Mouse (Mus musculus): ENCODE results near the gene Nek6.
A peak's percentile ranks its signal among the peaks of the same experiment; 100 is the strongest.

Gene Nek6

DNA sequence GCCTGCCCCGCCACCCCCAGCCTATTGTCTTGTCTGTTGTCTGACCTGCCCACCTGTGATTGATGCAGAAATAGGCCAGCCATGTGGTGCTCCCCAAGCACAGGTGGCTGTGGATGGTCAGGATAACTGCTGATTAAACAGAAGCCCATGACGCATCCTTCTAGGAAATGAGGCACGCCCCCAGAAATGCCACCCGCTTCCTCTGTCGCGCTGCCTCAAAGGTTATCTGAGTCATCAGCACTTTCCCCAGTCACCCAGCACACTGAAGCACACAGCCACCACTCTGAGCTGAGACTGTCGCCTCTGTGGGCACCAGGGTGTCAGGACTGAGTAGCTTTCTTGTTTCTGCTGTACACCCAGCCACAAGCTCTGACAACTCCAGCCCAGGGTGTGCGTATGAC, 24.9 kb downstream of the Nek6 start:
- peak; percentile 28 to 41 for DNase-seq (ENCODE audit: low spot score in 2 of 2)

DNA sequence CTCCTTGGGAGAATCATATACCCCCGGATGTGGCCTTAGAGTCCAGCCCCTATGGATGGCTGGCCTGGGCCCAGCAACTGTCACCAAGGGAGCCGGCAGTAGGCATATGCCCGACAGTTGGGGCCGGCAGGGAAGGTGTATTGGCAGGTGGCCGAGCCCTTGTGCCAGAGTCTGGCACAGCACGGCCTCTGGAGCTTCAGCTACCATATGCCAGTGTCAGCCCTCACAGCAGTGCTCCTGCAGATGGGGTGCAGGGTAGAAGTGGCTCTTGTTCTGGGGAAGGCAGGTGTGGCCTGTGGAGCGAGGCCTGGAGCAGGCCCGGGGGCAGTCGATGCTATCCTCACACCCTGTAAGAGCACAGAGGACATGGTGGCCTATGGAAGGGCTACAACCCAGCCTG, 28.2 kb downstream of the Nek6 start:
- no peak for DNase-seq (ENCODE audit: low spot score in 2 of 2)

DNA sequence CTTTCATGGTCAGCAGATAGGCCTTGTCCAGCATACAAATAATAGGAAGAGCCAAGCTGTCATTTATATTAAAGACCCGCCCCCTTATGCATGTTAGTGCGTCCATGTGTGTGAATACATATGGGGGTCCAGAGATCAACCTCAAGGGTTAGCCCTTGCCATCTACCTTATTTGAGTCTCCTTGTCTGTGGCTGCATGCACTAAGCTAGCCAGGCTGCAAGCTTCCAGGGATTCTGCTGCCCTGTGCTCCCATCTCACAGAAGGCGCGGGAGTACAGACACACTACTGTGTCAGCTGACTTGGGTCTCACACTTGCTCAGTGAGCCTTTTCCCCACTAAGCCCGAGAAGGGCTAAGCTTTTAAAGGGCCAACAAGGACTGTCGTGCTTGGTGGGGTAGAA, 29.2 kb downstream of the Nek6 start:
- no peak for DNase-seq (ENCODE audit: low spot score in 2 of 2)

DNA sequence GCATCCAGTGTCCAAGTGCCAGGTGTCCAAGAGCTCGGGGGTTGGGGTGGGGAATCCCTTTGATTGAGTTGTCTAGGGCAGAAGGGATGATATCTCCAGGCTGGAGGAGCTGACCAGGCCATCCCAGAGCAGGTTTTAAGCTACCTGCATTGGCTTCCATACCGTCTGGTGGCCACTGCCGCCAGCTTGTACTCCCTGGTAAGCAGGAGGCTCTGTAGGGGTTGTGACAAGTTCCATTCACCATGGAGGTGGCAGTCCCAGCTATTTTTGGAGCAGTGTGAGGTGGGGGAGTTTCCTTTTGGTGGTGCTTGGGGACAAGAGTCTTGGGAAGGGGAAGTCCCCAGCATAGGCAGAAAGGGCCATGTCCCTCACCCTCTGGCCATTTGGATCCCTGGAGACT, 29.7 kb downstream of the Nek6 start:
- no peak for DNase-seq (ENCODE audit: low spot score in 2 of 2)

DNA sequence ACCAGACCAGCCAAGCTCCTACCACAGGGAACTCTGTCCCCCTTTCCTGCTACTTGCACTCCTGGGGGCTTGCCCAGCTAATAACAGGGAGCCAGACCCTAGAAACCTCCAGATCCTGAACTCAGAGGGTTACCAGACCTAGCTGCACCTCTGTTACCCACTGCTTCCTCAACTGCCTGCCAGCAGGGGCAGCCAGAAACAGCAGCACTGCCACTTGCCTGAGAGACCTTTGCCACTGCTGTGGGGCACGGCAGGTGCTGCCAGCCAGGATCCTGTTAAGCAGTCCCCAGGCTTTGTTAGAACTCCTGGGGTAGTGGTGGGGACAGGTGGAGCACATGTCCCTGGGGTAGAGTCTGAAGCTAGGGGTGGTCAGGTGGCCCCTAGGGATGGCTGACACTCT, 30.1 kb downstream of the Nek6 start:
- no peak for DNase-seq (ENCODE audit: low spot score in 2 of 2)

DNA sequence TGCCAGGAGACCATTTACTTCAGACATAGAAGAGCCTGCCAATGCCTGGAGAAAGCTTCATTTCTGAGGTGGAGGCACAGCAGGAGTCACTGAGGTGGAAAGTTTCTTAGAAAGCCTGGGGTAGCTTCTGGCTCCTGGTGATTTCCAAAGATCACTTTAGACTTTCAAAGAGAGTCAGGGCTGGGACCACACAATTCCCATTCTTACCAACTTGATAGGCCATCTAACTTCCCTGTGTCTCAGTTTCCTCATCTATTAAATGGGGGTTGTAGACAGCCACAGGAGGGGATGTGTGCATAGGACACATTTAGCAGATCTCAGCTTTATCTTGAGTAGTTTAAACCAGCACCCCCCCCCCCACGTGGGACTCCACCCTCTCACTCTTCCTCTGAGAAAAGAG, 30.9 kb downstream of the Nek6 start:
- DNase-seq (ENCODE audit: low spot score in 2 of 2), result no peak

DNA sequence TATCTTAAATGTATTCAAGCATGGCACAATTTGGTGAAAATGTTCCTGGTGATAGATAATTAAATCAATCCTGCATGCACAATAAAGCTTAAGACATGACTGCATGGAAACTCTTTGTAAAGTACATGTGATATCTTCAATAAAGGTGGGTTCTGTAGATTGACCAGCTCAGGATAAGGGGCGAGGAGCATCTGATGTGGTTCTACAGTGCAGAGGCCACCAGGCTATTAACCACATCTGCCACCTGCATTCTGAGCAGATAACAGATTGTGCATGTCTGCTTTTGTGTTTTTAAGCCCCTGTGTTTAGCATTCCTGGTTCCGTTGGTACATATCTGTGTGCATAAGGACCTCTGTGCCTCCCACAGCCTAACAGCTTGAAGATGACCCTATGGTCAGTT, 31.7 kb downstream of the Nek6 start:
- DNase-seq (ENCODE audit: low spot score in 2 of 2), result no peak

DNA sequence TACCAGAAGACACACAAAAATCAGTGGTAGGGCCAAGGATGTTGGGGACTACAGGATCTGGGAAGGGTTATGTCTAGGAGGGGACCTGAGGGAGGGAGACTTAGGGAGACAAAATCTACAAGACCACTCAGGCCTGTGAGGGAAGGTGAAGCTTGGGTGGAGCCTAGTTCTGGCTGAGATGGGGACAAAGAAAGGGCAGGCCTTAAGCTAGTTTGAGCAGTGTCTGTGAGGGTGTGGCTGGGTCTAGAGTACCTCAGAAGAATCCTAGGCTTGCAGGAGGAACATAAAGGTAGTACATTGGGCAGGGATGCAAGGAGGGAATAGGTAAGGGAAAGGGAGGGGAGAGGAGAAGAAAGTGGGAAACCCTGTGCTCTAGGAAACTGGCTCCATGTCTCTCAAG, 32.9 kb downstream of the Nek6 start:
- no peak for DNase-seq (ENCODE audit: low spot score in 2 of 2)

DNA sequence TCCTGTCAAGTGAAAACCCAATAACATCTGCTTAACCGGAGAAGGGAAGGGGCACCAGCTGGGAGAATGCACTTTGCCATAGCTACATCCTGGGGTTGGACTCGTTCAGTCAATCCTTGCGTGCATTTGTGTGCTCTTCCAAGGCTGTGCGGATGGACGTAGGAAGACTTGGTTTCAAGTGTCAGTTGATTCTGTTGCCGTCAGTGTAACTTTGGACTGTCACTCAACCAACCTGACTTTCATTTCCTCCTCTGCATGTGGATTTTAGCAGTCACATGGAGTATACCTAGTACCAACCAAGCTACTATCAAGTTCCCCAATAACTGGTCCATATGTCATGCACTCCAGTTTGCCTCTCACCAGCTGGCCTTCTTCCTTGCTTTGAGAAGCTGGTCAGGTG, 33.5 kb downstream of the Nek6 start:
- DNase-seq (ENCODE audit: low spot score in 2 of 2), result no peak

DNA sequence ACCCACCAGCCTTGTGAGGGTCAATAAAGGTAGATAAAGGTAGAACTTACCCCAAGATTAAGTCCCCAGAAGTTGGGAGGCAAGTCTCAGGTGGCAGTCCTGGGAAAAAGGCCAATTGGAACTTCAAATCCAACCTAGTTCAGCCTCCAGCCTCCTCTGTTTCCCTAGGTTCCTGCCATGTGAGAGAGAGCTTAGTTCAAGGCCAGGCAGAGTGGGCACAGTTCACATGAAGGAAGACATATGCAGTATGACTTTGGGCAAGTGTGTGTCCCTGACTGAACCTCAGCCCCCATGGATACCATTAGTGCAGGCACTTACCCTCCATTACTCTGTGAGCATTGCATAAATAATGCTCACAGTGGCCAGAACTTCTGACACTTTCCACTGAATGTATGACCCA, 34.3 kb downstream of the Nek6 start:
- DNase-seq (ENCODE audit: low spot score in 2 of 2), result no peak

DNA sequence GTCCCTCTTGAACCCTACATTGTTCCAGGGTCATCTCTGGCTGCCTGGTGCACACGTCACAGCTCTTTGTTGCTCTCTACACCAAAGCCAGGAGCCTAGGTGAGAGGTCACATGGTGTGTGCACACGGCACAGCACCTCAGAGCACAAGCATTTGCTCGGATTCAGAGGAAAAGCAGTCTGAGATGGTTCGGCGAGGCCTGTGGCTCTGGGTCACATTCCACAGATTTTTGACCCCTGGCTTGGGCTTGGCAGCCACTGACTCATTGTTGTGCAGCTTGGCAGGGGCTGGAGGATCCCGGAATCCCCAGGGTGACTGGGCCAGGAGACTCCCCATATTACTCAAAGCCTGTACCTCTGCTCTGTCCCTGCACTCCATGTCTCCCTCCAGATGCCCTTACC, 34.8 kb downstream of the Nek6 start:
- no peak for DNase-seq (ENCODE audit: low spot score in 2 of 2)

DNA sequence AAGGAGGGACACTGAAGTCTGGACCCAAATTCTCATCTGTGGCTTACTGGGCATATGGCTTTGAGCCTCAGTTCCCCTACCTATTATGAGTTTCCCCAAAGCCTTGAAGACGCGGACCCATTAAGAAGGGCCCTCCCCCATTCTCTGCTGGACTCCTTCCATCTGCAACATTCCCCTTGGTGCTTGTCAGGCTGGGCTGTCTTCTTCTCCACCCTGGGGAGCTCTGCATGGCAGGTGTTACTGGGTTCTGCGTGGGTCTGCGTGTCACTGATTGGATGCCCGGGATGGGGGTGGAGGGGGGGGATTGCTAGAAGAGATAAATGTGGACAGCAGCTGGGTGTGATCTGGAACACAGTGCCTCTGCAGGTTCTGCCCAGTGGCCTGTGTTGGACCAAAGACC, 35.3 kb downstream of the Nek6 start:
- DNase-seq (ENCODE audit: low spot score in 2 of 2), result no peak

DNA sequence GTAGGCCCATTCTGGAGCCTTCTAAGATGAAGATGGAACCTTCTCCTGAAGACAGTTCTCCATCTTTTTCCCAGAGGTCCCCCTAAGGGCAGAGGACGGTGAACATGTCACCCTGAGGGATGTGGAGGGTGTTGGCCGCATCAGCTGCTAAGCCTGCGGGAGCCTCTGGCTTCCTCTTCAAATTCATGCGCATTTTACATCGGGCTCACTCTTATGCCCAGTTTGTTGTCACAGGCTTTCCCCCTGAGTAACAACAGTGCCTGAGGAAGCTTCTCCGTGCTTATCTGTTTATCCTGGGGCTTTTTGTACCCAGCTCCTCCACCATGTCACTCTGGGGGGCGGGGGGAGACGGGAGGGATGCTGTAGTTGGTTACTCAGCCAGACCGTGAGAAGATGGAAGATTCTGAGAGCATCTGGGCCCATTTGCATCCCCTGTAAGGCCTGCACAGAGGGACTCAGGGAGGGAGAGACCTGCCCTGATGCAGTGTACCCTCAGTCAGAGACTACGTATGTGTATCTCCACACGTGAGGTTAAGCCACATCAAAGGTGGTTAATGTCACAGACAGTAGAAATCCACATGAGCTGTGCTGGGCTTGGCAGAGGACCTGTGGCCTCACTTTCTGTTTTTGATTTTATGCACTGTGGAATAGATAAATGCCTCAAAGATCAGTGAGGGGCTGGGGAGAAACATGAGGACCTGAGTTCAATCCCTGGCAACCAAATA, 36.5 kb downstream of the Nek6 start:
- no peak for DNase-seq (ENCODE audit: low spot score in 2 of 2)

DNA sequence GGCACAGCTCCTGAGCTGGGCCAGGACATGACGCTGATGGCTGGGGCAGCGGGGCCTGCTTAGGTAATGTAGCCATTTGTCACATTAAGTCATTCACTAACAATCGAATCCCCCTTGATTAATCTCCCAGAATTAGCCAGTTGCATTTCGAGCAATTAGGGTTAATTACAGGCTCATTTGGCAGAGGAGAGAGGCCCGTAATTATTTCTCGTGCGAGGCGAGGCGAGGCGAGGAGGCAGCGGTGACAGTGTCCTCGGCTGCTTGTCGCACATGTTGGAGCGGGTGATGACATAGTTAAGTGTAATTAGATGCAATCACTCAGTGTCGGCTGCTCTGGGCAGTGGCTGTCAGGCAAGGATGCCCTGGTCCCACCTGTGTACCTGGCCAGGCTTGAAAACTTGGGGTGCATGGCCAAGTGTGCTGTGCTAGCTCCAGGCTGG, 40.6 kb downstream of the Nek6 start:
- no peak for DNase-seq (ENCODE audit: low spot score in 2 of 2)

DNA sequence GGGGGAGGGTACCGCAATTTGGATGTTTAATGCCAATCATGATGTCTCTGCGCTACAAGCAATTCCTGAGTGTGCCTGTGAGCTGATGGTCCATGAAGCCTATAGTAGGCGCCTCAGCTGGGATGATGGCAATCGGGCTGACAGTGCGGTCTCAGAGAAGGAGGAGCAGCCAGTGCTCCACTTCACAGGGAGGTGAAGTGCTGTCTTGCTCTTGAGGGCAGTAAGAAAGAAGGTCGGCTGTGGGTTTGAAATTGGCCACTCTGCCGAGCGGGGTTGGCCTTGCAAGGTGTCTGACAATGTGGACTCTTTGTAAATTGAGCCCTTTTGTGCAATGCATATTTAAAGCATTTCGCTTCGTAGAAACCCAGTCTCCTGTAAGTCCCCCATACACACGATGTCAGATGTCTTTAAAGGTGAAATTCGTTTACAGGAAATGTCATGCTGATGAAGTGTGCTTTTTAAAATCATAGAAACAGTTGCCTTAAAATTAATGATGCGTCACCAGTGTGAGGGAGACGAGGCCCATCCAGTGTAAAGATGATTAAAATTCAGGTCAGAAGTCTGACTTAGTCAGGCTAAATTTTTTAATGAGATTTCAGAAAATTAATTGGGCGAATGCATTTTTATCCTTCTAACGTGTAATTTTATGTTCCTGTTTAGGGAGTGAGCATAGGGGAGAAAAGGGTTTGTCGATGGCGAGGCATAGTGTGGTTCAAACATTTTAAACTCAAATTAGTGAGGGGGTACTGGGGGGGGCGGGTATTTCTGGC, 43.0 kb downstream of the Nek6 start:
- DNase-seq (ENCODE audit: low spot score in 2 of 2), result no peak

DNA sequence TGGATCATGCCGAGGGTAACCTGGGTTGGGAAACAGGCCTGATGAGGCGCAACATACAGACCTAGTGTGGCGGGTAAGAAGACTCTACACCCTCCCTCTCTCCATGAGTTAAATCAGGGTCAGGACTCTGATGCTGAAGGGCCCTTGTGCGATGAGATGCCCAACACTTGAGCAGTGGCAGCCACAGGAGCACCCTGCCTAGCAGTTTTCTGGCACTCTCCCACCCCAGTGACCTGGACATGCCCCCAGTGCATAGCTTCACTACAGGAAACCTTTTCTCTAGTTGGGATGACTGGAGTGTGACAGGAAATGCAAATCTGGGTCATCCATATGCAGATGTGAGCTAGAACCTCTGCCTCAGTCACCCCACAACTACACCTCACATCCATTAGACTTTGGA, 44.2 kb downstream of the Nek6 start:
- DNase-seq (ENCODE audit: low spot score in 2 of 2), result no peak

DNA sequence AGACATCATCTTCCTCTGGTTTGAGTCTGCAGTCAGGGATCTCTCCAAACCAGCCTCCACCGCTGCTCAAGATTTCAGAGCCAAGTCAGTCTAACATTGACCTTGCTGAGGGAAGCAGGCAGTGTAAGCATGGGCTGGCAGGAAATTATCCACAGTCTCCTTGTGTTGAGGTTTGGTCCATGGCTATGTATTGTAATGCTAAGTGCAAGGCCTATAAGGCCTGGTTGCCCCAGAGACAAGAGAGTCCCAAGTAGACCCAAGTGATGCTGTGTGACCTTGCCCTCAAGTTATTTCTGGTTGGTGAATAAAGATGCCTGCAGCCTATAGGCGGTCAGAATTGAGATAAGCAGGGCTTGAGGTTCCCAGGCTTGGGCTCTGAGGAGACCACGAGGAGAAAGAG, 45.3 kb downstream of the Nek6 start:
- DNase-seq (ENCODE audit: low spot score in 2 of 2), result no peak

DNA sequence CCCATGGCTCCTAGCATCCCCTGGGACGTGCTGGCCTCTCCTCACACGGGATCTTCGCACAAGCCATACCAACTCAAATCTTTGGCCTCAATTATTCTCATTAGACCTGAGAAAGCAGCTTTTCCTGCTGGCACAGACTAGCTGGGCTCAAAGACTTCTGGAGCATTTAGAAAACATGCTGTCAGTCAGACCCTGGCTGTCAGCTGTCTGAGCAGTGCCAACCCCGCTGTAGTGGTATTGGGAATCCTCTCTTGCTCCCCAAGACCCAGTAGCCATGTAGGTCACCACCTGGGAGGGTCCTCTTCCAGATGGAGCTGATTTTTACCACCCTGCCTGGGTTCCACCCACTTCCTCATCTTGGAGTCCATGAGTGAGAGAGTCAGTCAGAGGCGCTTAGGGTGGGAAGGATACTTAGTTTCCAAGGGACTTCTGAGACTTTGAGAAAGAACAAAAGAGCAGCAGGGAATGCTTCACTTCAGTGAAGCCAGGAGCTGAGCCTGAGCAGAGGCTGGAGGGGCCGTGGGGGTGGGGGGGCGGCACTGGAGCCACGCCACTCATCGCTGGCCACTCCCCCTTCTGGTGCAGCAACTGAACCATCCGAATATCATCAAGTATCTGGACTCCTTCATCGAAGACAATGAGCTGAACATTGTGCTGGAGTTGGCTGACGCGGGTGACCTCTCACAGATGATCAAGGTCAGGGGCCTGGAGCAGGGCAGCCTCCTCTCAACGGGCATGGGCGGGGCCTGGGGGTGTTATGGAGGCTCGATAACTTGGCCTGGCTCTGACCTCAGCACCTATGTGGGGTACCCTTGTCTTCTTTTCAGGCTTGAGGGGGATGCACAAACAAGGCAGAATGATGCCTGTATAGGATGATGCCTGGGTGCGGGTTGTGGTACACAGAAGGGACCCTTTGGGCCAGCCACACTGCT, 49.1 kb downstream of the Nek6 start:
- no peak for DNase-seq (ENCODE audit: low spot score in 2 of 2)

DNA sequence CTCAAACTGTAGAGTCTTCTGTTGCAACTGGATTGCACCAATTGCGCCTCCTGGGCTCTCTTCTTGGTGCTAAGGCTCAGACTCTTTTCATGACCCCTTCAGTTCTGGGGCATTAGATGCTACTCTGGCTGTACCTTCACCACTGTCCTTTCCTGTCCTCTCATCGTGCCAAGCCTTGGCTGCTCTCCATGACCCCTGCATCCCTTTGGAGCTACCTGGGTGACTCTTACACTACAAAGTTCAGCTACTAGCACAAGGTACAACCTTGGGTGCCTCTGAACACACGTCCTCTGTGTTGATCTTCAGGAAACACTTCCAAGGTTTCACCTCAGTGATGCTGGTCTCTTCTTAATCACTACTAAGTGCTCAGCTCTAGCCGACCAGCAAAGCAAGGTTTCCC, 51.2 kb downstream of the Nek6 start:
- no peak for DNase-seq (ENCODE audit: low spot score in 2 of 2)

DNA sequence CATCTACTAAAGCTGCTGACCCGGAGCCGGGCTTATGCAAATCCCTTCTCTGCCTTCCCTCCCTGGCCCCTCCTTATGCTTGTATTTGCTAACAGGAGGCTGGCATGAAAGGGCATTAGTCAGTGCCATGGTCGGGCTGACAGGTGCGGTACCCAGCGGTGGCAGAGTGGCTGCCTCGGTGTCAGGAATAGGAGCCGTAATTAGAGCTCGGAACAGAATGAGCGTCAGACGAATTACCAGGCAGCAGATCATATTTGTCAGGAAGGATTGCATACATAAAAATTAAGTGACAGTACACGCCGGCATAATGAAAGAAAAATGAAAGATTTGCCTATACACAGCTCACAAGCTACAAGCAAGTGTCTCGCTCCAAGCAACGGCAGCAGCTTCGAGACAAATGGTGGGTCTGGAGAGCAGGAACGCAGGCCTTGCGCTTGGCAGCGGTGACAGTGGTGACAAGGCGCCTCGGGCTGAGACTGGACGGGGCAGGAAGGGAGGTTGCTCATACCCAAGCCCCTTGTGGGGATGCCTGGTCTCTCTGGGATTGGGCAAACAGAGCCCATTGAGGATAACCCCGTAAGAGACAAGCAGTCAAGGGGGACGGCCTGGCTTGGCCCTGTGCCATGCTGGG, 60.6 kb downstream of the Nek6 start:
- DNase-seq (ENCODE audit: low spot score in 2 of 2), result no peak

DNA sequence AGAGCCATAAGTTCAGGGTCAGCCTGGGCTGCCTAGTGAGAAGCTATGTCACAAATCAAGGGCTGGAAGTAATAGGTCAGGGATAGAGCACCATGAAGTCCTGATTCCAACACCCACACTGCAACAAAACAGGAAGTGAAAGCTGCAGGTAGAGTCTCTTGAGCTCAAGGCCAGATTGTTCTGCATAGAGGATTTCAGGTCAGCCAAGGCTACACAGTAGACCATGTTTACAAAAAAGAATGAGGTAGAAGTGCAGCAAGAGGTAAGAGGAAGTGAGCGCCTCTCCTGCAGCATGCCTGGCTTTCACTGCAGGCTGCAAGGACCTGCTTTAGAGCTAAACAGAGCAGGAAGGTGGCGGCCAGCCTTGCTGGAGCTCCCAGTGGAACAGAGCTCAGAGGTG, 63.3 kb downstream of the Nek6 start:
- no peak for DNase-seq (ENCODE audit: low spot score in 2 of 2)
